Mouse (Mus musculus) layer of hippocampus, postnatal 10 days (tissue): ENCODE results near the gene Scarf2. TPM values are rescaled to one million over a fixed set of nuclear protein-coding genes. Genes with fewer than 3 reads are reported as not detected.

Experiments used
- DNase-seq, 2 experiments: peaks; one replicate each; pipeline ENCODE4 v3.0.0; 2021; ENCODE audit warnings: low spot score in 2 of 2
- total RNA-seq, 2 experiments: library from RNA; stranded (reverse); gene quantifications; 2 replicates each; pipeline ENCODE4 v1.2.3; 2021

Gene Scarf2
- total RNA-seq, 2 experiments from 2014 or later = 4.7 to 5.0 TPM

DNA sequence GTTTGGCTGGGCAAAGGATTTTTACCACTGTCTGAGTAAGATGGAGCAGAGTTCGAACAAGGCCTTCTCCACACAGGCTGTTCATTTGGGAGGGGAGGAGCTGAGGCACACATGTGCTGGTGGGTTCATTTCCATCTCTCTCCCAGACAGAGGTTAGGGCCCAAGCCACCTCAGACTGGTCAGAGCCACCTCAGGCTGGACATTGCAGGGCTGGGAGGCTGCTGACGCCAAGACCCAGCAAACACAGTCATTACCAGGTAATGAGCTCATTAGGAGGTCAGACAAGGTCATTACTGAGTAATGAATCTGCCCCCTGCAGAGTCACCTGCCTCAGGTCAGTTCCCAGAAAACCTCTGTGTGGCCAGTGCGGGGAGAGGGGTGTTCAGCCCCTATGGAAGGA, 31.8 kb downstream of the Scarf2 start:
- no peak for DNase-seq

- no peak for DNase-seq
These were observed 33.5 kb downstream of the Scarf2 start for GRCm38 (mm10) chr16:17830385-17831178.

DNA sequence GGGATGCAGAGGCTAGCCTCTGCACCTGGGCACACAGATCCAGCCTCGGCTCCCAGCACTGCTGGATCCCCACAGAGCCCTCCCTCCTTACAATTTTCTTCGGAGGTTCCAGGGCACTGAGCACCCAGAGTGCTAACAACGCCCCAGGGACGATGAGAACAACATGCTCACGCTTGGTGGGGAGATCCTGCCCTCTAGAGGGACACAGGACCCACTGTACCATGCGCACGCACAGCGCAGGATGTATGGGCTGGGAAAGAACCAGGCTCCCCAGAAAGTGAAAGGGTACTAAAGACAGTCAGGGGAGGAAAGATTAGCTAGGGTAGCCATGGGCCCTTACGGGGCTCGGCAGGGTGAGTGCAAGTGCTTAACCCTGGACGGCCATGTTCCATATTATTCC, 34.7 kb downstream of the Scarf2 start:
- no peak for DNase-seq

DNA sequence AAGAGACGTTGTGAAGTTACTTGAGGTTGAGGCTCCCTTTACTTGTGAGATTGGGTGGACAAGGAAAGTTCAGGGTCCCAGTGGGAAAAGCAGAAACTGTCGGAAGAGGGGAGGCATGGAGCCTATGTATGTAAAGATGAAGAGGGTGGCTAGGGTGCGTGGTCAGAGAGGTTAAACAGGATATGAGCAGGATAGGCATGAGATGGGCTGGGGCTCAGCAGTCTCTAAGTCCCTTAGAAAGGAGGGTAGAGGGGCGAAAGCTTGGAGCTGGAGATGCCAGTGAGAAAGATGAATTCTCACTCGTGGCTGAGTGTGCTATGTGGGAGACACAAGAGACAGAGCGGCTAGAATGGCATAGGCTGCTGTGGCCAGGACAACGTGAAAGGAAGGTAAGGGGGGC, 35.7 kb downstream of the Scarf2 start, which contains the start of gene B830017H08Rik:
B830017H08Rik (plus strand) TSS at position 301 of the 400 bp plus-strand sequence.
- no peak for DNase-seq

- DNase-seq = peak in 1 of 2 experiments; percentile 54
These were observed 36.2 kb downstream of the Scarf2 start for GRCm38 (mm10) chr16:17833321-17833680.

GRCm38 (mm10) chr16:17833681-17834399, 36.8 kb downstream of the Scarf2 start:
- peak; percentile 61 to 71 for DNase-seq

- DNase-seq = no peak
These were observed 37.5 kb downstream of the Scarf2 start for GRCm38 (mm10) chr16:17834543-17834942.

DNA sequence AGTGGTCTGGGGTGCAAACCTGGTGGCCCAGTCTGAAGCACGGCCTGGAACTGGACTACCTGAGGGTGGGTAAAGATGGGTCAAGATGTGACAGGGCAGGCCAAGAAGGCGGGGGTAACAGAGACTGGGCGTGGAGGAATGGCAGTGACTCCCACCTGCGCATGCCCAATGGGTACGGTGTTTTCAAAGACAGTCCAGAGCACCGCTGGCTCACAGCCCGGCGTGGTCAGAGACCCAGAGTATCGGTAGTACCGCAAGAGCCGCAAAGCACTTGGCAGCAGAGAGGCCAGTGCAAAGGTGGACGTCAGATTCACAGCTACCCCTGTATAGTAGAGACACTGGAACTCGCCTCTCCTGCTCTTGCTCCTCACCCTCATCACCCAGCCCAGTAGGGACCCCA, 38.4 kb downstream of the Scarf2 start:
- DNase-seq = no peak

GRCm38 (mm10) chr16:17838051-17838450, 41.0 kb downstream of the Scarf2 start, which contains the start of gene Car15:
Car15 (minus strand) TSS chr16:17838364.
- no peak for DNase-seq

- DNase-seq = no peak
These were observed 42.9 kb downstream of the Scarf2 start for GRCm38 (mm10) chr16:17839976-17840375.

GRCm38 (mm10) chr16:17842437-17842836, 45.4 kb downstream of the Scarf2 start:
- no peak for DNase-seq

GRCm38 (mm10) chr16:17843701-17844365, 46.8 kb downstream of the Scarf2 start:
- DNase-seq = no peak

GRCm38 (mm10) chr16:17848431-17848830, 51.3 kb downstream of the Scarf2 start:
- no peak for DNase-seq

DNA sequence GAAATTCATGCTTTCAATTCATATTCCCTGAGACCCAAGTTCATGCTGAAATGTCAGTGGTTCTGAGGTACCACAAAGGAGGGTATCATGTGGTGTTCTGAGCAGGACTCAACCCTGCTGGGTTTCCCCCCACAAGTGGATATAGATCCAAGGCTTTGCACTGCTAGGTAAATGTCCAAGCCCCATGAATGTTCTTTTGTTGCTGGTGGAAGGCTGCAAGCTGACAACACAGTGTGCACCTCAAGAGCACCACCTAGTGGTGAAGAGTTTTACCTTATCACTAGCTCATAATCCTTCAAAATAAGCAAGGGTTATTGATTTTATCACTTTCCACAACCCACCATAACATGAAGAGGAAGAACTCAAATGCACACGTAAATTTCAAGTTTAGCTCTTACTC, 51.8 kb downstream of the Scarf2 start:
- DNase-seq = peak in 1 of 2 experiments; percentile 60

- DNase-seq = no peak
These were observed 52.4 kb downstream of the Scarf2 start for GRCm38 (mm10) chr16:17849486-17849885.

- DNase-seq = no peak
These were observed 54.2 kb downstream of the Scarf2 start for GRCm38 (mm10) chr16:17851331-17851730.

- no peak for DNase-seq
These were observed 54.8 kb downstream of the Scarf2 start for GRCm38 (mm10) chr16:17851860-17852259.

DNA sequence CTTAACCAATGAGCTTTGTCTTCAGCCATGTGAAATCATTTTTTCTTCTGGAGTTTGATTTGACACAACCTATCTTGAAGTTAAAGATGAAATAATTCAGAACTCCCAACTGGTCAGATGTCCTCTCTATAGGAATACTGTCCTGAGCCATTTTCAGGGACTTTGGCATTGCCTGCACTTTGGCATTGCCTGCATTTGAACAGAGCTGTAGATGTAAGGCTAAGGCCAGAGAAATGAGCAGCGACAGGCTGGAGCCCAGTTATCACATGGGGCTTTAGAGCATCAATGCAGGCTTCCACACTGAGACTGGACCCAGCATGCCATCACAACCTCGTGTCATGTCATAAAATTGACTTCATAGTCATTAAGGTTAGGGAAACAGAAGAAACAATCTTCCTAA, 56.2 kb downstream of the Scarf2 start:
- DNase-seq = no peak

GRCm38 (mm10) chr16:17857157-17857556, 60.1 kb downstream of the Scarf2 start:
- DNase-seq = no peak
